Mouse (Mus musculus): ENCODE measurements at regions not wholly inside any gene's neighbourhood (a gene's known extent, or its start where the extent isn't known, plus 50 kb on each side); places are given as distances from the start of the nearest gene placed in this dataset.

DNA sequence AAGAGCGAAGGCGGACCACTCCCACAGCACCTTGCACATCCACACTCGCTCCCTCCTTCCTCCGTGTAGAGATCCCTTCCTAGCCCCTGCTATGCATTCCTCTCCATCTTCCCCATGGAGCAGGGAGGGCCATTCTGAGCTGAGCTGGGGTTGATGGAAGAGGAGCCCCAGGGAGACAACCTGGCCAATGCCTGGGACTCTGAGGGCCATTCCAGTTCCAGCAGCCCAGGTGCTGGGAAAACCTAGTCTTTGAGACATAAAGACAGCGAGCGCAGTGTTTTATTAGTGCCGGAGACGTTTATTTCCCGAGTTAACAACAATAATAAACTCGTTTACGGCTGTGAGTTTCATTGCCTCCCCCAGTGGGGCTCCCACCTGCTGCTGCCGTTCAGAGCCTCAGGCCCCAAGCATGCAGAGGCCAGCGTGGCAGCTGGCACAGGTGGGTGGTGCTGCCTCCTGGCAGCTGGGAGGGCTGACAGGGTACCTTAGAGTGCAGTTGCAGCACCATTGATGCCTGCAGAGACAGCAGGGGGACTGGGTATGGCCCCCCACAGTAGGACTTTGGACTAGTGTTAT lies 287.4 kb upstream of the Tle3 start:
- no peak for TF ChIP-seq CTCF (IDR thresholded peaks at IDR 0.05; ENCODE audit: low read depth, low read length)
- no peak for TF ChIP-seq GATA1 (IDR thresholded peaks at IDR 0.05; ENCODE audit: borderline replicate concordance, low read length)
